Mouse (Mus musculus): ENCODE measurements around the gene Cda. TPM values are rescaled to one million over a fixed set of nuclear protein-coding genes. Genes with fewer than 3 reads are reported as not detected.
A peak's percentile ranks its signal among the peaks of the same experiment; 100 is the strongest.

Cda gene
- polyA plus RNA-seq, 1 experiment from 2014 or later = 24.6 TPM

DNA sequence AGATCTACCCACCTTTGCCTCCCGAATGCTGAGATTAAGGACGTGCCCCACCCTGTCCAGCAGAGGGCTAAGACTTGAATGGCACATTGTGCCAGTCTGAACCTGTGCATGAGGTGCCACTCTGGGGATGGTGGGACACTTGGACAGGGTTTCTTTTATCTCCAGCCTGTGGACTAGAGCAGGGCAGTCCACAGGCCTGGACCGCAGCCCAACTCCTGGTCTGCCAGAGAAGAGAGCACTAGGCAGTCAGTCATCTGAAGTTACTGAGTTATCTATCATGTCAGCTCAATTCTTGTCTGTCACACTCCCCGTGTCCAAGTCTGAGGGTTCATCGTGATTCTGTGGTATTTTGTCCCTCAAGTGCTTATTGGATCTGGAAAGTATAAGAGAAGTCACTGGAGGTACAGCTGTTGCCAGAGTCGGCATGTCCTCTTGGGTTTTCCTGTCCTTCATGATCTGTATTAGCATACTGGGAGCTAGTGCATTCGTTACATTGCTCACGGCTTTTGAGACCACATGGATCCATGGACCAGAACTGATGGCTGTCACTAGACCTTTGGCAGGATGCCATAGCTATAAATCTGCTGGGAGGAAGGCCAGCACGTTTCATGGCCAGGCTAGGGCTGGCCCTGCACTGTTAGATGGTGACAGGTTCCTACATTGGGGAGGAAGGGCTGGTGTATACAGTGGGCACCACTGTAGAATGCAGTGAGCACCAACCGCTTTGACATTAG, 14.2 kb downstream of the Cda start:
- no peak overlapping the region for H3K4me2 ChIP-seq (replicated peaks; ENCODE audit: low read depth, low read length)
- H3K27me3 ChIP-seq (ENCODE audit: insufficient read depth, low read length) = no peaks in the 10 kb centered on the region
- H3K36me3 ChIP-seq (ENCODE audit: insufficient read depth, low read length) = no peaks in the 10 kb centered on the region
- no peaks in the 10 kb centered on the region for H3K9me3 ChIP-seq (ENCODE audit: low read length)
- WGBS = 60% methylated on average over 10 of the region's 10 CpGs
- no peaks in the 10 kb centered on the region for H3K4me1 ChIP-seq (ENCODE audit: insufficient read depth, low read length)
- peak; percentile 67 for ATAC-seq (ENCODE audit: low FRiP score, low TSS enrichment)
- no peak overlapping the region for H3K27ac ChIP-seq (ENCODE audit: low read length)
- H3K9ac ChIP-seq (replicated peaks; ENCODE audit: low read length) = no peak overlapping the region
- no peak overlapping the region for H3K4me3 ChIP-seq (ENCODE audit: low read length)

DNA sequence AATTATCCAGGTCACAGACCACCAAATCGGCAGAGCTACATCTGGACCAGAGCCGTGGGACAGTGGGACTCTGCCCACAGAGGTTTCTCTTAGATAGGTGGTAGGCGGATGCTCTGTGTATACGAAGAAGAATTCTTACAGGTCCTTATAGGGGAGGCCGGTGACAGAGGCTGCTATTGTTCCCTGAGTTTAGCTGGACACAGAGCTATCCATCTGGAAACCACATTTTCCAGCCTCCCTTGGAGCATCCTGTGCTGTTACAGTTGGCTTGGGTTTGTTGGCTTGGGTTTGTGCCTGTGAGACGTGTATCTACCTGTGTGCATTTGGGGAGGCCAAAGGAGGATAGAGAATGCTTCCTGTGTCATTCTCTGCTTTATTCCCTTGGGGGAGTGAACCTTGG, 15.1 kb downstream of the Cda start:
- ATAC-seq (ENCODE audit: low FRiP score, low TSS enrichment) = no peak
- Histone ChIP-seq H3K27me3 (ENCODE audit: insufficient read depth, low read length) (no peaks in the 10 kb centered on the region), H3K36me3 (ENCODE audit: insufficient read depth, low read length) (no peaks in the 10 kb centered on the region), H3K4me3 (ENCODE audit: low read length) (no peak overlapping the region), H3K4me1 (ENCODE audit: insufficient read depth, low read length) (no peaks in the 10 kb centered on the region), H3K27ac (ENCODE audit: low read length) (no peak overlapping the region), H3K9ac (replicated peaks; ENCODE audit: low read length) (no peak overlapping the region), H3K4me2 (replicated peaks; ENCODE audit: low read depth, low read length) (no peak overlapping the region), H3K9me3 (ENCODE audit: low read length) (no peaks in the 10 kb centered on the region)
- 92% methylated on average over 6 of the region's 6 CpGs for whole genome bisulfite sequencing

DNA sequence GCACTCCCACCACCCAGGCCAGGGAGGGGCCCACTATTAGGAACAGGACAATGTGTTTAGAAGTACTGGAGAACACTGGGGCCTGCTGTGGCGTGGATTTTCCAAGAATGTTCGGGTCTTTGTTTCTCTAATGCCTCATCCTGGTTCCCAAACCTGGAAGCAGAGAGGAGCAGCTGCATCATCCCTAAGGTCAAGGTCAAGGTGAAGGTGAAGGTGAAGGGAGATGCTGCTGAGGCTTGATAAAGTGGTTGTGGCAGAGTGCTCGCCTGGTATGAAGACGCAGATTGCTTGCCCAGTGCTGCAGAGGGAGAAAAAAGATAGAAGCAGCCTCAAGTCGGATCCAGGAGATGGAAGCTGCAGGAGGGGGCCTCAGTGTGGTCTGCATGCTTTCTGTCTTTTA, 16.0 kb downstream of the Cda start:
- Histone ChIP-seq H3K27me3 (ENCODE audit: insufficient read depth, low read length) (no peaks in the 10 kb centered on the region), H3K4me3 (ENCODE audit: low read length) (no peak overlapping the region)
- no peak for ATAC-seq (ENCODE audit: low FRiP score, low TSS enrichment)

DNA sequence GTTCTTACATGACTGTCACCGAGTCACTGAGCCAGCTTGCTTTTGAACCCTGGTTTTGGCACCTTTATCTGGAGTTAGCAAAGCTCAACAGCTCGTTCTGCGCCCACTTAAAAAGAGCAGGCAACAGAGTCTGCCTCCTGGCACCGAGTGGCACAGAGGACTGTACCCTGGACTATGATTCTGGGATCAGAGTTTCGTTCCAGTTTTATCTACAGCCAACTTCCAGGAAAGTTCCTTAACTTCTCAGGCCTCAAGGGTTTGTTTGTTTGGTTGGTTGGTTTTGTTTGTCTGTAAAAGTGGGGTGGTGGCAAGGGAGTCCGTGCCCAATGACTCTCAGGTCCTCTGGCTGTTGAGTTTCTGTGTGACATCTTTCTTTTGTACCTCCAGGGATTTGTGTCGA, 19.1 kb downstream of the Cda start:
- peaks cover 1% of the 10 kb centered on the region for H3K4me1 ChIP-seq (ENCODE audit: insufficient read depth, low read length)
- ATAC-seq (ENCODE audit: low FRiP score, low TSS enrichment) = no peak
- H3K9ac ChIP-seq (replicated peaks; ENCODE audit: low read length) = no peak overlapping the region
- H3K36me3 ChIP-seq (ENCODE audit: insufficient read depth, low read length) = no peaks in the 10 kb centered on the region
- H3K27me3 ChIP-seq (ENCODE audit: insufficient read depth, low read length) = no peaks in the 10 kb centered on the region
- no peak overlapping the region for H3K4me3 ChIP-seq (ENCODE audit: low read length)
- H3K4me2 ChIP-seq (replicated peaks; ENCODE audit: low read depth, low read length) = no peak overlapping the region
- no peak overlapping the region for H3K27ac ChIP-seq (ENCODE audit: low read length)
- 85% methylated on average over 7 of the region's 7 CpGs for WGBS
- H3K9me3 ChIP-seq (ENCODE audit: low read length) = no peaks in the 10 kb centered on the region

More for the DNA sequence above, 16.0 kb downstream of the Cda start:
- no peak overlapping the region for H3K4me2 ChIP-seq (replicated peaks; ENCODE audit: low read depth, low read length)
- H3K36me3 ChIP-seq (ENCODE audit: insufficient read depth, low read length) = no peaks in the 10 kb centered on the region
- WGBS = 93% methylated on average over 5 of the region's 5 CpGs
- H3K9ac ChIP-seq (replicated peaks; ENCODE audit: low read length) = no peak overlapping the region
- H3K27ac ChIP-seq (ENCODE audit: low read length) = no peak overlapping the region
- no peaks in the 10 kb centered on the region for H3K9me3 ChIP-seq (ENCODE audit: low read length)
- no peaks in the 10 kb centered on the region for H3K4me1 ChIP-seq (ENCODE audit: insufficient read depth, low read length)

DNA sequence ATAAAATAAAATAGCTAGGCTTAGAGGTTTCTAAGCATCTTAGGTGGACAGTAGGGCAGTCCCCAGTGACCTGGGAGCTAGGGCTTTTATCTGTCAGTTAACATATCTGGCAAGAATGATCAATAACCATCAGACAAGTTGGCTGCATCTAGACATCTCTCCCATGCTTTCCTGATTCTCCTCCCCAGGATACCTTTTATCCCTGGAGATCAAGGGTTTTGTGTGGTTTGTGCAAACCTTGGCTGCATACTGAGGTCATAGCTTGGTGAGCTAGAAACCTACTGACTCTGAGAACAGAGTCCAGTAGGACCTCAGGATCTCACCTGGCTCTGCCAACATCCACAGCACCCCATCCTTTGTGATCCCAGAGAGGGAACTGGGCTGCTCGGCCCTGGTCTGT, 20.5 kb downstream of the Cda start:
- Histone ChIP-seq H3K27ac (ENCODE audit: low read length) (no peak overlapping the region), H3K4me1 (ENCODE audit: insufficient read depth, low read length) (peaks cover 8% of the 10 kb centered on the region), H3K4me2 (replicated peaks; ENCODE audit: low read depth, low read length) (no peak overlapping the region), H3K4me3 (ENCODE audit: low read length) (no peak overlapping the region), H3K27me3 (ENCODE audit: insufficient read depth, low read length) (no peaks in the 10 kb centered on the region), H3K9ac (replicated peaks; ENCODE audit: low read length) (no peak overlapping the region), H3K36me3 (ENCODE audit: insufficient read depth, low read length) (no peaks in the 10 kb centered on the region), H3K9me3 (ENCODE audit: low read length) (no peaks in the 10 kb centered on the region)
- WGBS = 90% methylated on average over 1 of the region's 1 CpGs
- no peak for ATAC-seq (ENCODE audit: low FRiP score, low TSS enrichment)

DNA sequence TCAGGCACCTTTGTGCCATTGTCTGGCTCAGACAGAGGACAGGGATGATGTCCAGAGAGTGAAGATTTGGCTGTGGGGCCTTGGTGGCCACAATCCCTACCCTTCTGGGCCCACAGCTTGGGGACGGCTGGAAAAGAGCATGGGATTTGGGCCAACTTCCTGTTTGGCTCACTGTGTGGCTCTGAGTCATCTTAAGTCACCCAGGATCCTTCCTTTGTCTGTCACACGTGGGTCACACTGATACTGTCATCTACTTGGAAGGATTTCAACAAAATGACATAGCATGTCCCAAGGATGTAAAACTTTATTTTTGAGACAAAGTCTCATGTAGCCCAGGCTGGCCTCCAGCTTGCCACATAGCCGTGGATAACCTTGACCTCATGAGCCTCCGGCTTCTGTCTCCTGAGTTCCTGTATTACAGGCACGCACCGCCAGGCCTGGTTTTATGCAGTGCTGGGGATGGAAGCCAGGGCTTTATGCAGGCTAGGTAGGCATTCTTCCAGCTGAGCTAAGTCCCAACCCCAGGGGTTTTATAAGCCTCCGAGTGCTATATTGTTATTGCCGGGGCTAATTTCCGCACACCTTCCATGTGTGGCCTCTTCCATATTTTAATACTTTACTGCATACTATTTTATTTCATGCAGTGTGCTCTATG, 22.8 kb downstream of the Cda start:
- H3K9ac ChIP-seq (replicated peaks; ENCODE audit: low read length) = no peak overlapping the region
- H3K4me2 ChIP-seq (replicated peaks; ENCODE audit: low read depth, low read length) = no peak overlapping the region
- H3K27ac ChIP-seq (ENCODE audit: low read length) = no peak overlapping the region
- no peaks in the 10 kb centered on the region for H3K9me3 ChIP-seq (ENCODE audit: low read length)
- ATAC-seq (ENCODE audit: low FRiP score, low TSS enrichment) = no peak
- H3K4me3 ChIP-seq (ENCODE audit: low read length) = no peak overlapping the region
- H3K4me1 ChIP-seq (ENCODE audit: insufficient read depth, low read length) = peaks cover 8% of the 10 kb centered on the region
- no peaks in the 10 kb centered on the region for H3K36me3 ChIP-seq (ENCODE audit: insufficient read depth, low read length)
- 77% methylated on average over 9 of the region's 9 CpGs for whole genome bisulfite sequencing
- H3K27me3 ChIP-seq (ENCODE audit: insufficient read depth, low read length) = no peaks in the 10 kb centered on the region

DNA sequence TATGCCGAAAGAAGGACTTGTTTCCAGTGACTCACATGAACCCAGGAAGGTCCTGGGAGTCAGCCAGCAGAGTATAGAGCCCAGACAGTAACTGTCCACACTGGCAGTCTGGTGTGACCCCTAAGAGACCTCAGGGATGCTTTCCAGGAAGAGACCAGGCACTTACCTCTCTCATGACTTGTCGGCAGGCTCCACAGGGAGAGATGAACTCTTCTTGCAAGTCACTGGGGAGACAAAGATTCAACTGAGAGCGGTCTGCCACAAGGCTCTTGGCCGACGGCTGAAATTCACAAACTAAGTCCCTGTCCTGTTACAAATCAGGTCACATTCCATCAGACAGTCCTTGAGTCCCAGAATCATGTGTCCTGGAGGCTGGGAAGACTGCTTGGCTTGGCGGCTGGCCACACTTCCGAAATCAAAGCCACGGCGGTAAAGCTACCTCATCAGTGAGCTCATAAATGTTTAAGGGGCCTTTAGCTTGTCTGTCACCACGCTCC, 24.4 kb downstream of the Cda start:
- Histone ChIP-seq H3K27ac (ENCODE audit: low read length) (peak overlapping the region; percentile 11), H3K4me3 (ENCODE audit: low read length) (no peak overlapping the region), H3K4me1 (ENCODE audit: insufficient read depth, low read length) (peaks cover 8% of the 10 kb centered on the region), H3K9ac (replicated peaks; ENCODE audit: low read length) (no peak overlapping the region), H3K9me3 (ENCODE audit: low read length) (no peaks in the 10 kb centered on the region), H3K4me2 (replicated peaks; ENCODE audit: low read depth, low read length) (no peak overlapping the region), H3K36me3 (ENCODE audit: insufficient read depth, low read length) (no peaks in the 10 kb centered on the region), H3K27me3 (ENCODE audit: insufficient read depth, low read length) (no peaks in the 10 kb centered on the region)
- WGBS = 34% methylated on average over 10 of the region's 10 CpGs
- ATAC-seq (ENCODE audit: low FRiP score, low TSS enrichment) = no peak

DNA sequence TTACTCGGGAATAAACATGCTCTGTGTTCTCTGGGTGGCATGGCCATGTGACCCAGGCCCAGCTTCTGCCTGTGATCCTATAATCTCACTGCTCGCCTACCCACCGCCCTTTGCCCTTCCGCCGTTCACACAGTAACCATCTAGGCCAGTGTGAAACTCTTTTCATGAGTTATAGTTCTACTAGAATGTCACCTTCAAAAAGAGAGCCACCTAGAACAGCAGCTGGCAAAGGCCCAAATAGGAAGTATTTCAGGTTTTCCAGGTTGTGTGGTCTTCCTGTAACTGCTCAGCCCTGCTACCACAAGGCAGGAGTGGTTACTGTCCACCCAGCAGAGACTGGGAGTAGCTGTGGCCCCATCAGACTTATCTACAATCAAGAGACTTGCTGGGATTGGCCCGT, 25.0 kb downstream of the Cda start:
- WGBS = 69% methylated on average over 6 of the region's 6 CpGs
- Histone ChIP-seq H3K4me2 (replicated peaks; ENCODE audit: low read depth, low read length) (no peak overlapping the region), H3K27ac (ENCODE audit: low read length) (peak overlapping the region; percentile 45), H3K4me1 (ENCODE audit: insufficient read depth, low read length) (peaks cover 8% of the 10 kb centered on the region), H3K36me3 (ENCODE audit: insufficient read depth, low read length) (no peaks in the 10 kb centered on the region), H3K9me3 (ENCODE audit: low read length) (no peaks in the 10 kb centered on the region), H3K9ac (replicated peaks; ENCODE audit: low read length) (no peak overlapping the region), H3K4me3 (ENCODE audit: low read length) (no peak overlapping the region), H3K27me3 (ENCODE audit: insufficient read depth, low read length) (no peaks in the 10 kb centered on the region)
- peak; percentile 86 for ATAC-seq (ENCODE audit: low FRiP score, low TSS enrichment)

DNA sequence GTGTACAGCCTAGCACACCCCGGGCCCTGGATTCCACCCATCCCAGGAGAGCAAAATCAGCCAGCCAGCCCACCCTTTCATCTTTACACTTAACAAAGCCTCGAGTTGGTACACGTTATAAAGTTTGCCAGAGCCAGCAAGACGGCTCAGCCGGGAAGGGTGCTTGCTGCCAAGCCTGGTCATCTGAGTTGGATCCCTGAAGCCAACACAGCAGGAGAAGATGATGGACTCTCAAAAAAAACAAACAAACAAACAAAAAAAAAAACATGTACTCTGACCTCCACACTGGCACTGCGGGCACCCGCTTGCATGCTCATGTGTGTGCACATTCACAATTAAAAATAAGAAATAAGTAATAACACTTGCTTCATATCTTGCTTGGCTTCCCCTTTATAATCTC, 25.7 kb downstream of the Cda start:
- Histone ChIP-seq H3K9me3 (ENCODE audit: low read length) (no peaks in the 10 kb centered on the region), H3K4me2 (replicated peaks; ENCODE audit: low read depth, low read length) (no peak overlapping the region), H3K36me3 (ENCODE audit: insufficient read depth, low read length) (no peaks in the 10 kb centered on the region), H3K27ac (ENCODE audit: low read length) (no peak overlapping the region), H3K4me3 (ENCODE audit: low read length) (no peak overlapping the region), H3K4me1 (ENCODE audit: insufficient read depth, low read length) (peaks cover 8% of the 10 kb centered on the region), H3K27me3 (ENCODE audit: insufficient read depth, low read length) (no peaks in the 10 kb centered on the region), H3K9ac (replicated peaks; ENCODE audit: low read length) (no peak overlapping the region)
- ATAC-seq (ENCODE audit: low FRiP score, low TSS enrichment) = no peak
- 80% methylated on average over 7 of the region's 7 CpGs for WGBS

DNA sequence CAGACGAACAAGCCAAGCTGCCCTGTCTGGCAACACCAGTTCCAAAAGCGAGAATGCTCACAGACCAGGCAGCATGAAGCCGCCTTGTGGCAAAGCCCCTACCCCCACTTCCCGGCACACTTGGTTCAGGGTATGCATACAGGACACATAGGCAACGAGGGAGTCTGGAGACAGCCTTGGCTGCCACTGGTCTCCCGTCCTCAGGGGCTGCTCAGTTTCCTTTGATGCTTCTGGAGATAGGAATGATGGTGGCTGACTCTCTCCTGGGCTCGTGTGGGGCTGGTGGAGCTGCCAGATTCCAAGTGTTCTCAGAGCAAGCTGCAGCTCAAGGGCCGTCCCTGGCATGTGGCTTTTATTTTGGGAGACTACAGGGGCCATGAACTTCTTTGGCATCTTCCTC, 26.4 kb downstream of the Cda start:
- peaks cover 8% of the 10 kb centered on the region for H3K4me1 ChIP-seq (ENCODE audit: insufficient read depth, low read length)
- H3K27me3 ChIP-seq (ENCODE audit: insufficient read depth, low read length) = no peaks in the 10 kb centered on the region
- no peaks in the 10 kb centered on the region for H3K9me3 ChIP-seq (ENCODE audit: low read length)
- no peaks in the 10 kb centered on the region for H3K36me3 ChIP-seq (ENCODE audit: insufficient read depth, low read length)
- 65% methylated on average over 8 of the region's 8 CpGs for WGBS
- H3K4me3 ChIP-seq (ENCODE audit: low read length) = no peak overlapping the region
- no peak overlapping the region for H3K9ac ChIP-seq (replicated peaks; ENCODE audit: low read length)
- H3K27ac ChIP-seq (ENCODE audit: low read length) = no peak overlapping the region
- no peak for ATAC-seq (ENCODE audit: low FRiP score, low TSS enrichment)
- no peak overlapping the region for H3K4me2 ChIP-seq (replicated peaks; ENCODE audit: low read depth, low read length)
